Mouse (Mus musculus) c-Kit-positive CD71-negative TER-119-negative erythroid progenitor cells, embryonic 14.5 days (primary cell): ENCODE measurements at regions not wholly inside any gene's neighbourhood (a gene's known extent, or its start where the extent isn't known, plus 50 kb on each side); places are given as distances from the start of the nearest gene placed in this dataset.

Experiments
- DNase-seq: peaks from one replicate; pipeline ENCODE4 v3.0.0-alpha.2; 2013; ENCODE audit warnings: low read depth

GRCm38 (mm10) chr2:74977828-74978227 lies 152.2 kb downstream of the Mtx2 start:
- DNase-seq: no peak

GRCm38 (mm10) chr2:74981856-74982255 lies 156.3 kb downstream of the Mtx2 start:
- no peak for DNase-seq

- DNase-seq: no peak
Observed at GRCm38 (mm10) chr2:74993802-74994201, 168.2 kb downstream of the Mtx2 start.

- DNase-seq: no peak
Observed at GRCm38 (mm10) chr2:74994998-74995397, 169.4 kb downstream of the Mtx2 start.

- DNase-seq: no peak
Observed at GRCm38 (mm10) chr2:74997736-74998135, 172.1 kb downstream of the Mtx2 start.

- DNase-seq: no peak
Observed at GRCm38 (mm10) chr2:75000368-75000796, 174.8 kb downstream of the Mtx2 start.

GRCm38 (mm10) chr2:75002562-75002961 lies 177.0 kb downstream of the Mtx2 start:
- DNase-seq: no peak

GRCm38 (mm10) chr2:75008116-75008515 lies 182.5 kb downstream of the Mtx2 start:
- no peak for DNase-seq

GRCm38 (mm10) chr2:75010647-75011046 lies 185.0 kb downstream of the Mtx2 start:
- no peak for DNase-seq

GRCm38 (mm10) chr2:75012046-75012445 lies 186.4 kb downstream of the Mtx2 start:
- DNase-seq: no peak

GRCm38 (mm10) chr2:75014994-75015728 lies 189.6 kb downstream of the Mtx2 start:
- no peak for DNase-seq

- no peak for DNase-seq
Observed at GRCm38 (mm10) chr2:75019459-75019858, 193.9 kb downstream of the Mtx2 start.

- DNase-seq: no peak
Observed at GRCm38 (mm10) chr2:75021639-75022038, 196.0 kb downstream of the Mtx2 start.

- DNase-seq: no peak
Observed at GRCm38 (mm10) chr2:75028151-75028550, 202.5 kb downstream of the Mtx2 start.

- DNase-seq: no peak
Observed at GRCm38 (mm10) chr2:75029089-75029693, 203.6 kb downstream of the Mtx2 start.

GRCm38 (mm10) chr2:75034708-75035107 lies 209.1 kb downstream of the Mtx2 start:
- no peak for DNase-seq

GRCm38 (mm10) chr2:75039066-75039465 lies 213.5 kb downstream of the Mtx2 start:
- DNase-seq: no peak

GRCm38 (mm10) chr2:75046892-75047291 lies 221.3 kb downstream of the Mtx2 start:
- DNase-seq: no peak

GRCm38 (mm10) chr2:75048071-75048470 lies 222.5 kb downstream of the Mtx2 start:
- no peak for DNase-seq

GRCm38 (mm10) chr2:75054474-75055186 lies 229.0 kb downstream of the Mtx2 start:
- no peak for DNase-seq

- DNase-seq: peak; percentile 43
Observed at GRCm38 (mm10) chr2:75055187-75055543, 229.6 kb downstream of the Mtx2 start.

GRCm38 (mm10) chr2:75061009-75061408 lies 235.4 kb downstream of the Mtx2 start:
- no peak for DNase-seq
